Comparison of ENCODE assay signal across 8 mouse cellular contexts in genomic region chr10:80386735-80387471, GRCm38 (mm10). TPM values are rescaled to one million over a fixed set of nuclear protein-coding genes. Genes with fewer than 3 reads are reported as not detected.
DNase-seq lines count a peak whose midpoint lies in the region; ATAC-seq and TF ChIP-seq lines count a peak whose summit lies in the region.

No protein-coding gene starts in this region.

- in situ Hi-C loops in ES-E14 (cut with MboI; ENCODE audit: low sequenced_read_pairs in 2 of 2, unreplicated experiment in 2 of 2) = no loop called here

- H3K9ac ChIP-seq in heart, embryonic 12.5 days = peak overlapping the region; percentile 98
- H3K9ac ChIP-seq in ES-E14 (ENCODE audit: insufficient read depth, low read depth, low read length, poor library complexity, severe bottlenecking) = peak overlapping the region; percentile 72

- no peaks in the 10 kb centered on the region for H3K27me3 ChIP-seq in heart, embryonic 12.5 days (replicated peaks)
- H3K27me3 ChIP-seq in limb, embryonic 10.5 days (ENCODE audit: low read depth, poor library complexity, severe bottlenecking) = no peaks in the 10 kb centered on the region

- H3K4me2 ChIP-seq in heart, embryonic 12.5 days = peak overlapping the region; percentile 95

- H3K36me3 ChIP-seq in heart, embryonic 12.5 days = peaks cover 49% of the 10 kb centered on the region
- peaks cover 18% of the 10 kb centered on the region for H3K36me3 ChIP-seq in ES-E14 (ENCODE audit: control insufficient read depth, insufficient read depth, low read length, poor library complexity, severe bottlenecking)
- peaks cover 63% of the 10 kb centered on the region for H3K36me3 ChIP-seq in limb, embryonic 10.5 days

- no peaks in the 10 kb centered on the region for H3K9me3 ChIP-seq in heart, embryonic 12.5 days (replicated peaks)
- no peaks in the 10 kb centered on the region for H3K9me3 ChIP-seq in ES-E14 (ENCODE audit: control insufficient read depth, insufficient read depth, low read depth, low read length)
- no peaks in the 10 kb centered on the region for H3K9me3 ChIP-seq in limb, embryonic 10.5 days (replicated peaks)

- 2% methylated on average over 91 of the region's 94 CpGs for WGBS in heart, embryonic 12.5 days
- 4% methylated on average over 94 of the region's 94 CpGs for WGBS in limb, embryonic 10.5 days

- peak overlapping the region; percentile 68 for H3K27ac ChIP-seq in heart, embryonic 12.5 days (ENCODE audit: poor library complexity, severe bottlenecking)
- H3K27ac ChIP-seq in ES-E14 (ENCODE audit: insufficient read depth, low read depth, low read length, poor library complexity, severe bottlenecking) = no peak overlapping the region
- peak overlapping the region; percentile 51 for H3K27ac ChIP-seq in embryonic fibroblast, embryonic 13.5 days (ENCODE audit: insufficient read depth, low read length)
- peak overlapping the region; percentile 93 for H3K27ac ChIP-seq in limb, embryonic 10.5 days

- no peak for TF ChIP-seq CTCF in embryonic fibroblast, embryonic 13.5 days (IDR thresholded peaks at IDR 0.05; ENCODE audit: borderline replicate concordance, insufficient read depth, low read length)

- peak; percentile 16; the same call in 1 of the 2 replicates for TF ChIP-seq POLR2A in embryonic fibroblast, embryonic 13.5 days (IDR thresholded peaks at IDR 0.05; ENCODE audit: low read depth, low read length)

- peaks cover 38% of the 10 kb centered on the region for H3K4me1 ChIP-seq in heart, embryonic 12.5 days (replicated peaks)
- H3K4me1 ChIP-seq in ES-E14 (ENCODE audit: control insufficient read depth in 2 of 2, insufficient read depth in 2 of 2, low read length in 2 of 2, poor library complexity in 1 of 2) = peaks cover 5 to 36% of the 10 kb centered on the region in 2 experiments; a peak in 2 of 4 replicates
- H3K4me1 ChIP-seq in embryonic fibroblast, embryonic 13.5 days (ENCODE audit: control insufficient read depth, insufficient read depth, low read length) = peaks cover 4% of the 10 kb centered on the region; the same call in 1 of the 2 replicates
- peaks cover 50% of the 10 kb centered on the region for H3K4me1 ChIP-seq in limb, embryonic 10.5 days

- peak overlapping the region; percentile 94 for H3K4me3 ChIP-seq in heart, embryonic 12.5 days
- H3K4me3 ChIP-seq in ES-E14 (ENCODE audit: insufficient read depth in 1 of 2, low read depth in 1 of 2, low read length in 2 of 2, poor library complexity in 1 of 2, severe bottlenecking in 1 of 2) = peak overlapping the region; percentile 79 to 83
- H3K4me3 ChIP-seq in embryonic fibroblast, embryonic 13.5 days (ENCODE audit: insufficient read depth, low read length) = peak overlapping the region; percentile 91
- peak overlapping the region; percentile 94 for H3K4me3 ChIP-seq in limb, embryonic 10.5 days

- DNase-seq in heart, adult 9 months (ENCODE audit: low spot score in 2 of 2) = no peak
- DNase-seq in ES-E14 (ENCODE audit: low read depth, low spot score) = no peak
- DNase-seq in limb, embryonic 10.5 days (ENCODE audit: low spot score) = peak; percentile 60
- DNase-seq in neural tube, embryonic 10.5 days (ENCODE audit: extremely low spot score, low spot score) = peak; percentile 59
- no peak for DNase-seq in layer of hippocampus, adult 9-11 months
- DNase-seq in urinary bladder, postnatal 10 days (ENCODE audit: low spot score) = no peak

- no peak for ATAC-seq in heart, embryonic 12.5 days (ENCODE audit: insufficient number of reproducible peaks, low FRiP score)

TF ChIP-seq in ES-E14, 5 proteins besides CTCF, POLR2A, EP300 and RAD21:
- no peak for TF ChIP-seq ZNF384 (IDR thresholded peaks at IDR 0.05; ENCODE audit: low read depth, low read length)
- no peak for TF ChIP-seq ZC3H11A (IDR thresholded peaks at IDR 0.05; ENCODE audit: borderline replicate concordance, low read depth, low read length)
- no peak for TF ChIP-seq MAFK (IDR thresholded peaks at IDR 0.05; ENCODE audit: insufficient read depth, low read depth, low read length)
- TF ChIP-seq CHD2 (IDR thresholded peaks at IDR 0.05; ENCODE audit: low read depth, low read length) = no peak
- no peak for TF ChIP-seq HCFC1 (IDR thresholded peaks at IDR 0.05; ENCODE audit: borderline replicate concordance, insufficient read depth, low read length)

RNA-seq across cellular contexts. Expression of gene Mex3d, which starts 0.6 kb away (rescaled TPM):
- 6.1 and 6.2 TPM in 2 replicates for polyA plus RNA-seq in heart, embryonic 12.5 days (2016; fragmentation: Nextera tagmentation; extraction: Ambion mirVana)
- total RNA-seq in ES-E14 (2012; rRNA removed) = 27.1 and 28.9 TPM in 2 replicates
- 39.1 and 40.4 TPM in 2 replicates for polyA plus RNA-seq in embryonic fibroblast, embryonic 13.5 days (2011; ENCODE audit: insufficient read length, low read depth, missing spikeins)
- polyA plus RNA-seq in limb, embryonic 10.5 days (2016; fragmentation: Nextera tagmentation; extraction: Ambion mirVana) = 7.2 and 7.5 TPM in 2 replicates

RNA-seq across cellular contexts. Expression of gene Mbd3, which starts 12.4 kb away (rescaled TPM):
- polyA plus RNA-seq in heart, embryonic 12.5 days (2016; fragmentation: Nextera tagmentation; extraction: Ambion mirVana) = 176 and 181 TPM in 2 replicates
- total RNA-seq in ES-E14 (2012; rRNA removed) = 131 and 134 TPM in 2 replicates
- 83.3 and 99.1 TPM in 2 replicates for polyA plus RNA-seq in embryonic fibroblast, embryonic 13.5 days (2011; ENCODE audit: insufficient read length, low read depth, missing spikeins)
- polyA plus RNA-seq in limb, embryonic 10.5 days (2016; fragmentation: Nextera tagmentation; extraction: Ambion mirVana) = 453 and 469 TPM in 2 replicates

RNA-seq across cellular contexts. Expression of gene Uqcr11, which starts 19.7 kb away (rescaled TPM):
- 951 and 1,026 TPM in 2 replicates for polyA plus RNA-seq in heart, embryonic 12.5 days (2016; fragmentation: Nextera tagmentation; extraction: Ambion mirVana)
- total RNA-seq in ES-E14 (2012; rRNA removed) = 995 and 1,362 TPM in 2 replicates
- 182 and 231 TPM in 2 replicates for polyA plus RNA-seq in embryonic fibroblast, embryonic 13.5 days (2011; ENCODE audit: insufficient read length, low read depth, missing spikeins)
- 651 and 677 TPM in 2 replicates for polyA plus RNA-seq in limb, embryonic 10.5 days (2016; fragmentation: Nextera tagmentation; extraction: Ambion mirVana)

RNA-seq across cellular contexts. Expression of gene Plk5, which starts 30.6 kb away (rescaled TPM):
- not detected in 2 replicates for polyA plus RNA-seq in heart, embryonic 12.5 days (2016; fragmentation: Nextera tagmentation; extraction: Ambion mirVana)
- 6.0 and 17.4 TPM in 2 replicates for total RNA-seq in ES-E14 (2012; rRNA removed)
- polyA plus RNA-seq in embryonic fibroblast, embryonic 13.5 days (2011; ENCODE audit: insufficient read length, low read depth, missing spikeins) = not detected in 2 replicates
- polyA plus RNA-seq in limb, embryonic 10.5 days (2016; fragmentation: Nextera tagmentation; extraction: Ambion mirVana) = 0.31 and 0.48 TPM in 2 replicates

RNA-seq across cellular contexts. Expression of gene Adamtsl5, which starts 38.7 kb away (rescaled TPM):
- polyA plus RNA-seq in heart, embryonic 12.5 days (2016; fragmentation: Nextera tagmentation; extraction: Ambion mirVana) = 5.3 and 6.7 TPM in 2 replicates
- 2.1 and 2.4 TPM in 2 replicates for total RNA-seq in ES-E14 (2012; rRNA removed)
- polyA plus RNA-seq in embryonic fibroblast, embryonic 13.5 days (2011; ENCODE audit: insufficient read length, low read depth, missing spikeins) = 22.9 and 30.1 TPM in 2 replicates
- 0.39 and 0.48 TPM in 2 replicates for polyA plus RNA-seq in limb, embryonic 10.5 days (2016; fragmentation: Nextera tagmentation; extraction: Ambion mirVana)

Comparison
In these comparisons a context has a peak if more than half of its experiments do, and no peak if none do; other contexts are left out.
1. DNase-seq: peak in limb, embryonic 10.5 days (single experiment) and neural tube, embryonic 10.5 days (single experiment); none in heart, adult 9 months (0 of 2), ES-E14 (single experiment), layer of hippocampus, adult 9-11 months (single experiment) and urinary bladder, postnatal 10 days (single experiment).
2. Peak in every context shown above with its lines, with median percentiles within 50 percentile points of each other: H3K4me3 ChIP-seq.